Mouse (Mus musculus) urinary bladder, adult 18-20 months (tissue): Measurements from ENCODE around the gene Dag1.

Source experiments
- DNase-seq, 2 experiments: peaks; one replicate each; pipeline ENCODE4 v3.0.0; 2022; ENCODE audit warnings: low spot score in 2 of 2, mixed read lengths in 2 of 2

Dag1 gene

DNA sequence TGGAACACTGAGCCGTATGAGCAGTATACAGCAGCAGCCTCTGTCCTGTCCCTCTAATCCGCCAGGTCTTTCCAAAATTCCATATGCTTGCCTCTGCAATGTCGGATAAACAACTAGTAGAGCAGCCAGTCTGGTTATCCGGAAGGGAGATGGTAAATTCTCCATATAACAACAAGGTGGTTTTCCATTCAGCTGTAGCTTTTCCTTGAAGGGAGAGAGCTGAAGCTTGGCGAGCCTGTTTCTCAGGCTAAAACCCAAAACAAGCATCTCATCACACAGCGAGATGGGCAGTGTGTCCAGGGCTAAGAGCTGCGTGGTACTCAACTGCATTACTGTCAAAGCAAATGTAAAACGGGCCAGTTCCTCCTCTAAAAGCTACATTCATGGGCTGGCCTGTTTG is 75.2 kb downstream of the Dag1 start:
- no peak for DNase-seq

DNA sequence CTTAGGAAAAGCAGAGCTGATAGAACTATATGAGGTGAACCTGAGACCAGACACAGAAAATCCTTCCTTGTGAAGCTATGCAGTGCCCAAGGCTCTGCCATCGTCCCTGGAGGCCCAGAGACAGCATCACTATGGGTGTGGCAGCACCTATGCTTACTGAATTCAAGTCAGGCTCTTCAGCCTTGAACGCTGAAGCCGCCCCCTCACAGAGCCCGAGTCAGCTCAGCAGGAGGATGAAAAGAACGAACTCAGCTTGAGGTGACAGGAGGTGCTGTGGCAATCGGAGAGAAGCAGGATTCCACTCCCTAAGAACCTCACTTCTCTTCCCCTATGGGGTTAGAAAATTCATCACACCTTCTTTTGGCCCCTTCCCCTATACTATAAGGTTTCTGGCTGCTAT is 76.1 kb downstream of the Dag1 start:
- DNase-seq: no peak

DNA sequence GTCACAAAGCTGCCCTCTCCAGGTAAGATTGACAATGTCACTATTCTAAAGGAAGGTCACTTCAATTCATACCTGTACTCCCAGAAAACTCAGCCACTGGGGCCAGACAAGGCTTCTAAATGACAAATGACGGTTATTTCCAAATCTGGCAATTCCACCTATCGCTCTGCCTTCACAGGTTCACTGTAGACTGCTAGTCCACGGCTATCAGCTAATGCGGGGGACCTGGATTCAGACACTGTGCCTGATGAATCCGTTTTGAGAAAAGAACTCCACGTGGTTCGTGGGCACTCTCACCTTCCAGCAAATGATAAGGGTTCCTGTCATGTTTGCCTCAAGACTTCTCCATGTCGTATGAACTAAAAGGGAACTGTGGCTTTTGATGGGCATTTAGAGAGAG is 78.0 kb downstream of the Dag1 start:
- no peak for DNase-seq

GRCm38 (mm10) chr9:108183531-108183994 is 80.2 kb downstream of the Dag1 start:
- DNase-seq: no peak

DNA sequence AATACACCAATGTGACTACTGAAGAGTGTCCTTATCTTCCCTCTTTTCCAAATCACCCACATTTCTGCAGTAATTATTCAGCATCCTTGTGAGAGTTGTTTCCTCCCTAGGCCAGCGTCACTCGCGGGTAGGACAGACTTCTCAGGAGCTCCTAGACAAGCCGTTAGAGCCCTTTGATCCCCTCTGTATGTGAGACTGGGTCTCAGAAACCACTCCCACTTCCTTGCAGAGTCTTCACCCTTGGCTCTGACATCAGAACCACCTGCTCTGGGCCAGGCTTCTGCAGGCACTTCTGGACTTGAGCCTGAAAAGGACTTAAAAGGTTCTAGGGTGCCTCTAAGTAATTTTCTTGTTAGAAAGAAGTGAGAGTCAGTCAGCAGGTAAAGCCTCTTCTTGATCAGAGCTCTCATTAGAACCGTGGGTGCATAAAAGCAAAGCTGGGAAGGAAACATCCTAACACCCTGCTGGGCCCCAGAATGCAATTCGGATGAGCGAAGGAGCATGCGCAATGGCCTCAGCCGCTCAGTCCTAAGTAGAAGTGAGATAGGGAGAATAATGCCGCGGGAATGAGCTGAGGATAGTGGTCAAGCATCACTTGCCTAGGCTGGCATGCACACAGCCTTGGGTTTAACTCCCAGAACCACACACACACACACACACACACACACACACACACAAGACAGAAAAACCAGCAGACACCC is 80.8 kb downstream of the Dag1 start:
- no peak for DNase-seq

DNA sequence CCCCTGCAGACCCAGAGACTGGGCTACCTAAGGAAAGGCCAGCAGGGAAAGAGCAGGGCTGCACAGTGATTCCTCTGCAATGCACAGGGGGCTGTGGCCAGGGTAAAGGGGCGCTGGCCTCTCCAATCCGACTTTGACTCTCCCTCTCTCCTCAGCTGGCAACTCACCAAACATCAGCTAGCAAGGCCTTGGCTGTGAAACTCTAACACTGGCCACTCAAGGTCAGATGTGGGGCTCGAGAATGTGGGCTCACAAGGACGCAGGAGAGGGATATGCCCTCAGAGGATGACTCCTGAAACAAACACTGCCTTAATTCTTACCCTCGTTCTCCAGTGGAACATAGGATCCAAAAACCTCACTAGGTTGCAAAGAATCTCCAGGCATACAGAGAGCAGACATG is 85.4 kb downstream of the Dag1 start:
- DNase-seq: no peak

DNA sequence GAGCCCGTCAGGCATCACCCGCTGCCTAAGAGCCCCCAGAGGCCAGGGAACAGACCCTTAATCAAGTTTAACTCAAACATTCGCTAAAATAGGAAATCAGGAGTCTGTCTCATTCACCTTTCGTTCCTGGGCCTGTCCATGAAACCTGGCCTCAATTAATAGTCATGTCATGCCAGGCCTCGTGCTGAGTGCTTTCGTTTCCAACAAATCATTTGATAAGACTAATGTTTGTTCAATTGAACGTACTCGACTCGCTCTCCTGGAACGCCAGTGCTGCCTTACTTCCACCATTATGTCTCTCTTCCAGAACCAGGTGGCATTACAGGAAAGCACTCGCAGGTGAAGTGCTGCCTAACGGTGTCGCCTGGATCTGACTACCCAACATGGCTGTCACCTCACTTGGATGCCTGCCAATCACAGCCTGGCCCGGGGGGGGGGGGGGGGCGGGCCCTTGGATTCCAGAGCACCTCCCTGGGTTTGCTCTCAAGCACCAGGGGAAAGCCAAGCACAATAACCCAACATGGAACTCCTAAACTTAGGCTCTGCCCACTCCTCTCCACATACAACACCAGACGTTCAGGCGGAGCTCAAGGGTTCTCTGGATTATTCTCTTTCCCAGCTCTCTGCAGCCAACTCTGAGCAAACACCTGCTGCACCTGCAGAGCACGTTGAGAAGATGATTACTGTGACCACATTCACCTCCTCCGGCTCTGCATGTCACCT is 88.5 kb downstream of the Dag1 start:
- DNase-seq: no peak

GRCm38 (mm10) chr9:108172777-108173350 is 90.9 kb downstream of the Dag1 start:
- no peak for DNase-seq

- DNase-seq: no peak
Measured at GRCm38 (mm10) chr9:108169751-108170150, 94.0 kb downstream of the Dag1 start.

GRCm38 (mm10) chr9:108165143-108165542 is 98.6 kb downstream of the Dag1 start:
- DNase-seq: no peak

- no peak for DNase-seq
Measured at GRCm38 (mm10) chr9:108163646-108164284, 100.0 kb downstream of the Dag1 start.

DNA sequence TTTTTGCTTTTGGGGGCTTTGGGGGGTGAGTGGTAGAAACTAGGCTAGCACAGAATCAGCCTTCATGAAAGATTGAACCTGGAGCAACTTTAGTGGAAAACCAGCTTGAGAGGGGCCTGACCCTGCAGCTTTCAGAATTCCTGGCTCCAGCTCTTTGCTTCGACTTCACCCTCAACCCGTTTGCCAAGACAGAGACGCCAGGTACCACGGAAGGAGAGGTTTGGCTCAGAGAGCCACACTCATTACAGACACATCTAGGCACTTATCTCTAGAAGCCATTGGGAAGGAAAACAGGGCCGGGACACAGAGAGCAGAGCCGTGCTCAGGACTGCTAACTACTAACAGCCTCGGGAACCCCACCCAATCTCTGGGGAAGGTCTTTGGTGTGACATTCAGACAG is 105.9 kb downstream of the Dag1 start:
- no peak for DNase-seq

DNA sequence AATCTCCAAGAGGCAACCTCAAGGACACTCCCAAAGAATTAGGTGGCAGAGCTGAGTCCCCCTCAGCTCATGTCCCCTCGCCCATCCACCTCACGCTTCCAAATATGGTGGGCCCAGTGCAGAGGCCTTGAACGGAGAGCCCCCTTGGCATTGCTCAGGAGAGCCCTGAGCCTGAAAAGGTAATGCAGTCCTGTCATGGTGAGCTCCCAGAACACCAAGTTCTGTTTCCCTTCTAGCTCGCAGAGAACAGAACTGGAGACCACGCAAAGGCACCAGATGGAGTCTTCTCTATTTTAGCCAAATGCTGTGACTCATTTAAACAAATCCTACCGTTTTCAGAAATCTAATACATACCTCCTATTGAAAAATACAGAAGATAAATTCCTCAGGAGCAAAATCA is 106.3 kb downstream of the Dag1 start:
- no peak for DNase-seq

GRCm38 (mm10) chr9:108156786-108157185 is 107.0 kb downstream of the Dag1 start:
- DNase-seq: no peak

GRCm38 (mm10) chr9:108154814-108155213 is 108.9 kb downstream of the Dag1 start:
- DNase-seq: no peak
